Mouse (Mus musculus) urinary bladder, postnatal 10 days (tissue): ENCODE data around the gene Cfap299.

Experiments
- DNase-seq: peaks from one replicate; pipeline ENCODE4 v3.0.0; 2022; ENCODE audit warnings: low spot score

The Cfap299 gene

GRCm38 (mm10) chr5:98834300-98834699, 505.2 kb downstream of the Cfap299 start:
- DNase-seq: no peak

DNA sequence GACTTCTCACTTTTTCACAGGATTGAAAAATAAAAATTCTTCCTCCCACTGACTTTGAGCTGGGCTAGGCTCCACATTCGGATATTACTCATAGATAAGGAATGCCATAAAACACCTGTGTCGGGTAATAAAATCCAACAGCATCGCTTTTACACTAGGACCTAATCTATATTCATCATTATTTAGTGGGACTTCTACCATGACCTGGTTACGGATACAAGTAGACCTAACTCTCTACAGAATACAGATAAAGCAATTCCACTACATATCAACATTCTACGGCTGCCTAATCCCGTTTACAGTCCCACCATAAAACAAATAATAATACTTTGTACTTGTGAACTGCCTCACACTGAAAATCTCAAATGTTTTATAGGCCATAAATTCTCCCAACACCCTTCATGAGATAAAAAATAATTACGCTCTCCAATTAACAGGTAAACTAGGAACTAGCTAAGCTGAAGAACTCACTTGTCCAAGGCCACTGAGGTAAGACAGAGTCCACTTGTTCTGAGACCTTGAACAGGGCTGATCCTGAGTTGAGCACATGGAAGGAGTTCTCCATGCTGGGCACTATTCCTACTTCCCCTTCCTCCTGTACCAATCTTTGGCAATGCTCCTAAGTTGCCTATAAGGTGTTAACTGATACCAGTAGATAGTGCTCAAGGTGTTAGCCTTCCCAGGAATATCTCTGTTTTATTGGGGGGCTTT, 513.7 kb downstream of the Cfap299 start:
- no peak for DNase-seq

- no peak for DNase-seq
Measured at GRCm38 (mm10) chr5:98844664-98845063, 515.6 kb downstream of the Cfap299 start.
